Mouse (Mus musculus): ENCODE data around the gene Nucb1. TPM values are rescaled to one million over a fixed set of nuclear protein-coding genes. Genes with fewer than 3 reads are reported as not detected.
A peak's percentile ranks its signal among the peaks of the same experiment; 100 is the strongest.

Gene Nucb1
- polyA plus RNA-seq, 1 experiment from 2014 or later: 266 TPM

- Histone ChIP-seq H3K36me3 (ENCODE audit: control insufficient read depth, insufficient read depth, low read length) (no peaks in the 10 kb centered on the region), H3K27ac (ENCODE audit: low read length) (no peak overlapping the region), H3K4me2 (ENCODE audit: low read depth, low read length) (no peak overlapping the region), H3K4me3 (ENCODE audit: low read length) (no peak overlapping the region), H3K9ac (ENCODE audit: low read length) (no peak overlapping the region), H3K9me3 (ENCODE audit: control insufficient read depth, low read length) (no peaks in the 10 kb centered on the region), H3K4me1 (replicated peaks; ENCODE audit: control insufficient read depth, insufficient read depth, low read length) (no peaks in the 10 kb centered on the region), H3K27me3 (ENCODE audit: control insufficient read depth, insufficient read depth, low read depth, low read length) (no peaks in the 10 kb centered on the region)
- 86% methylated on average over 16 of the region's 16 CpGs for WGBS
- no peak for ATAC-seq (ENCODE audit: low read depth)
Measured at GRCm38 (mm10) chr7:45549641-45550436, 39.6 kb upstream of the Nucb1 start.

GRCm38 (mm10) chr7:45544525-45544924, 34.3 kb upstream of the Nucb1 start:
- no peaks in the 10 kb centered on the region for H3K36me3 ChIP-seq (ENCODE audit: control insufficient read depth, insufficient read depth, low read length)
- no peak overlapping the region for H3K9ac ChIP-seq (ENCODE audit: low read length)
- H3K4me2 ChIP-seq (ENCODE audit: low read depth, low read length): no peak overlapping the region
- no peak overlapping the region for H3K27ac ChIP-seq (ENCODE audit: low read length)
- no peaks in the 10 kb centered on the region for H3K27me3 ChIP-seq (ENCODE audit: control insufficient read depth, insufficient read depth, low read depth, low read length)
- no peak for ATAC-seq (ENCODE audit: low read depth)
- no peak overlapping the region for H3K4me3 ChIP-seq (ENCODE audit: low read length)
- no peaks in the 10 kb centered on the region; the same call in 1 of the 2 replicates for H3K9me3 ChIP-seq (ENCODE audit: control insufficient read depth, low read length)
- no peaks in the 10 kb centered on the region for H3K4me1 ChIP-seq (replicated peaks; ENCODE audit: control insufficient read depth, insufficient read depth, low read length)
- WGBS: 80% methylated on average over 1 of the region's 1 CpGs

- Histone ChIP-seq H3K9ac (ENCODE audit: low read length) (no peak overlapping the region), H3K36me3 (ENCODE audit: control insufficient read depth, insufficient read depth, low read length) (no peaks in the 10 kb centered on the region), H3K4me2 (ENCODE audit: low read depth, low read length) (no peak overlapping the region), H3K4me1 (replicated peaks; ENCODE audit: control insufficient read depth, insufficient read depth, low read length) (peaks cover 3% of the 10 kb centered on the region), H3K27me3 (ENCODE audit: control insufficient read depth, insufficient read depth, low read depth, low read length) (no peaks in the 10 kb centered on the region), H3K27ac (ENCODE audit: low read length) (no peak overlapping the region), H3K9me3 (ENCODE audit: control insufficient read depth, low read length) (no peaks in the 10 kb centered on the region; the same call in 1 of the 2 replicates), H3K4me3 (ENCODE audit: low read length) (no peak overlapping the region)
- WGBS: 40% methylated on average over 2 of the region's 2 CpGs
- ATAC-seq (ENCODE audit: low read depth): no peak
Measured at GRCm38 (mm10) chr7:45540213-45540612, 30.0 kb upstream of the Nucb1 start.

GRCm38 (mm10) chr7:45539095-45539494, 28.9 kb upstream of the Nucb1 start:
- Histone ChIP-seq H3K4me2 (ENCODE audit: low read depth, low read length) (no peak overlapping the region; the same call in 1 of the 2 replicates), H3K9me3 (ENCODE audit: control insufficient read depth, low read length) (no peaks in the 10 kb centered on the region)
- no peak for ATAC-seq (ENCODE audit: low read depth)

GRCm38 (mm10) chr7:45538163-45539041, 28.2 kb upstream of the Nucb1 start:
- H3K36me3 ChIP-seq (ENCODE audit: control insufficient read depth, insufficient read depth, low read length): no peaks in the 10 kb centered on the region
- no peaks in the 10 kb centered on the region for H3K27me3 ChIP-seq (ENCODE audit: control insufficient read depth, insufficient read depth, low read depth, low read length)
- WGBS: 5% methylated on average over 29 of the region's 29 CpGs
- peak overlapping the region; percentile 61 for H3K4me3 ChIP-seq (ENCODE audit: low read length)
- H3K4me2 ChIP-seq (ENCODE audit: low read depth, low read length): peak overlapping the region; percentile 79
- peaks cover 3% of the 10 kb centered on the region for H3K4me1 ChIP-seq (replicated peaks; ENCODE audit: control insufficient read depth, insufficient read depth, low read length)
- peak; percentile 87 for ATAC-seq (ENCODE audit: low read depth)
- no peaks in the 10 kb centered on the region for H3K9me3 ChIP-seq (ENCODE audit: control insufficient read depth, low read length)
- peak overlapping the region; percentile 71 for H3K9ac ChIP-seq (ENCODE audit: low read length)
- no peak overlapping the region for H3K27ac ChIP-seq (ENCODE audit: low read length)

More at GRCm38 (mm10) chr7:45539095-45539494, 28.9 kb upstream of the Nucb1 start:
- Histone ChIP-seq H3K4me3 (ENCODE audit: low read length) (no peak overlapping the region), H3K27ac (ENCODE audit: low read length) (no peak overlapping the region), H3K27me3 (ENCODE audit: control insufficient read depth, insufficient read depth, low read depth, low read length) (no peaks in the 10 kb centered on the region), H3K9ac (ENCODE audit: low read length) (no peak overlapping the region), H3K36me3 (ENCODE audit: control insufficient read depth, insufficient read depth, low read length) (no peaks in the 10 kb centered on the region), H3K4me1 (replicated peaks; ENCODE audit: control insufficient read depth, insufficient read depth, low read length) (peaks cover 3% of the 10 kb centered on the region)
- 80% methylated on average over 3 of the region's 3 CpGs for WGBS

- no peaks in the 10 kb centered on the region for H3K9me3 ChIP-seq (ENCODE audit: control insufficient read depth, low read length)
- peak overlapping the region; percentile 61 for H3K4me3 ChIP-seq (ENCODE audit: low read length)
- H3K4me1 ChIP-seq (replicated peaks; ENCODE audit: control insufficient read depth, insufficient read depth, low read length): peaks cover 3% of the 10 kb centered on the region
- no peaks in the 10 kb centered on the region for H3K27me3 ChIP-seq (ENCODE audit: control insufficient read depth, insufficient read depth, low read depth, low read length)
- H3K4me2 ChIP-seq (ENCODE audit: low read depth, low read length): peak overlapping the region; percentile 79
- no peak for ATAC-seq (ENCODE audit: low read depth)
- no peaks in the 10 kb centered on the region for H3K36me3 ChIP-seq (ENCODE audit: control insufficient read depth, insufficient read depth, low read length)
- H3K9ac ChIP-seq (ENCODE audit: low read length): peak overlapping the region; percentile 71; the same call in 1 of the 2 replicates
- no peak overlapping the region for H3K27ac ChIP-seq (ENCODE audit: low read length)
- 77% methylated on average over 10 of the region's 10 CpGs for WGBS
Measured at GRCm38 (mm10) chr7:45537602-45538001, 27.4 kb upstream of the Nucb1 start.

GRCm38 (mm10) chr7:45535676-45536075, 25.5 kb upstream of the Nucb1 start:
- no peaks in the 10 kb centered on the region for H3K36me3 ChIP-seq (ENCODE audit: control insufficient read depth, insufficient read depth, low read length)
- no peak overlapping the region for H3K4me2 ChIP-seq (ENCODE audit: low read depth, low read length)
- no peaks in the 10 kb centered on the region for H3K27me3 ChIP-seq (ENCODE audit: control insufficient read depth, insufficient read depth, low read depth, low read length)
- H3K4me1 ChIP-seq (replicated peaks; ENCODE audit: control insufficient read depth, insufficient read depth, low read length): peaks cover 6% of the 10 kb centered on the region
- ATAC-seq (ENCODE audit: low read depth): no peak
- H3K9me3 ChIP-seq (ENCODE audit: control insufficient read depth, low read length): no peaks in the 10 kb centered on the region
- H3K4me3 ChIP-seq (ENCODE audit: low read length): no peak overlapping the region
- no peak overlapping the region for H3K9ac ChIP-seq (ENCODE audit: low read length)
- H3K27ac ChIP-seq (ENCODE audit: low read length): no peak overlapping the region
- 57% methylated on average over 1 of the region's 1 CpGs for WGBS

GRCm38 (mm10) chr7:45530643-45531042, 20.4 kb upstream of the Nucb1 start:
- no peak overlapping the region for H3K9ac ChIP-seq (ENCODE audit: low read length)

GRCm38 (mm10) chr7:45529461-45529860, 19.3 kb upstream of the Nucb1 start:
- H3K27ac ChIP-seq (ENCODE audit: low read length): no peak overlapping the region
- no peaks in the 10 kb centered on the region for H3K36me3 ChIP-seq (ENCODE audit: control insufficient read depth, insufficient read depth, low read length)

More at GRCm38 (mm10) chr7:45530643-45531042, 20.4 kb upstream of the Nucb1 start:
- no peaks in the 10 kb centered on the region for H3K36me3 ChIP-seq (ENCODE audit: control insufficient read depth, insufficient read depth, low read length)
- H3K9me3 ChIP-seq (ENCODE audit: control insufficient read depth, low read length): no peaks in the 10 kb centered on the region
- H3K4me2 ChIP-seq (ENCODE audit: low read depth, low read length): no peak overlapping the region
- ATAC-seq (ENCODE audit: low read depth): no peak
- H3K27ac ChIP-seq (ENCODE audit: low read length): peak overlapping the region; percentile 4; the same call in 1 of the 2 replicates
- no peaks in the 10 kb centered on the region for H3K27me3 ChIP-seq (ENCODE audit: control insufficient read depth, insufficient read depth, low read depth, low read length)
- no peak overlapping the region for H3K4me3 ChIP-seq (ENCODE audit: low read length)
- 38% methylated on average over 2 of the region's 2 CpGs for WGBS
- H3K4me1 ChIP-seq (replicated peaks; ENCODE audit: control insufficient read depth, insufficient read depth, low read length): peaks cover 13% of the 10 kb centered on the region; the same call in 1 of the 2 replicates

More at GRCm38 (mm10) chr7:45529461-45529860, 19.3 kb upstream of the Nucb1 start:
- Histone ChIP-seq H3K27me3 (ENCODE audit: control insufficient read depth, insufficient read depth, low read depth, low read length) (no peaks in the 10 kb centered on the region), H3K9me3 (ENCODE audit: control insufficient read depth, low read length) (no peaks in the 10 kb centered on the region), H3K4me1 (replicated peaks; ENCODE audit: control insufficient read depth, insufficient read depth, low read length) (peaks cover 22% of the 10 kb centered on the region), H3K4me2 (ENCODE audit: low read depth, low read length) (no peak overlapping the region), H3K4me3 (ENCODE audit: low read length) (no peak overlapping the region), H3K9ac (ENCODE audit: low read length) (no peak overlapping the region)
- ATAC-seq (ENCODE audit: low read depth): no peak
- 6% methylated on average over 6 of the region's 6 CpGs for WGBS

Data from lung, embryonic 16.5 days (tissue).